Mouse (Mus musculus): ENCODE results near the gene Gstp1. TPM values are rescaled to one million over a fixed set of nuclear protein-coding genes. Genes with fewer than 3 reads are reported as not detected.

The Gstp1 gene
- total and polyA plus RNA-seq, 3 experiments: 356 to 490 (median 371) TPM

DNA sequence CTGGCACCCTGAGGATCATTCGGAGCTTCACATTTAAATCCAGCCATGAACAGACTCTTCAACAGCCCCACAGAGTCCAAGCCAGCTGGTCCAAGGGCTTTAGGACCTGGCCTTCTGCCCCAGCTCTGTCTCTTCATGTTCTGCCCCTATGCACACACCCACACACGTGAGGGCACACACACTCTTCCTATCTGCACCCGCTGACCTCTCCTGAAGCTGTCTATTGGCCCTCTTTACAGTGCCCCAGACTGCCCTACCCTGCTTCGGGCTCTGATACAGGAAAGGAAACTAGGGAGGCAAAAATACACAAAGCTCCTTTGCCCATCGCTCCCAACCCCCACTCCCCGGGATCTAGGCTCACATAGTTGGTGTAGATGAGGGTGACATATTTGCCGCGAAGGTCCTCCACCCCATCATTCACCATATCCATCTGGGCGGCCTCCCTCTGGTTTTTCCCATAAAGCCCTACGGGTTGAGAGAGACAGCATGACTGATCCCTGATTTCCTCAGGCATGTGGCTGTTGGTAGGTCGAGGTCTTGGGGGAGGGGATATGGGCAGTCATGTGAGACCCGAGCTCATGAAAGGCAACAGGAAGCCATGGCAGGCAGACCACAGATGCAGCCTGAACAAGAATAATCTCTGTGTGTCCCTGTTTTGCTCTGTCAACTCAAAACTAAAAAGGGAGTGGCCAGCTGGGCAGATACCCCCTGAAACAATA, 1.3 kb downstream of the Gstp1 start:
- WGBS: 77% methylated on average over 12 of the region's 12 CpGs
- Histone ChIP-seq H3K4me3 (no peak overlapping the region), H3K27ac (no peak overlapping the region), H3K79me2 (replicated peaks; ENCODE audit: control insufficient read depth, insufficient read depth, low read length) (no peaks in the 10 kb centered on the region), H3K4me1 (ENCODE audit: control insufficient read depth, insufficient read depth, low read length) (peaks cover 4% of the 10 kb centered on the region), H3K27me3 (ENCODE audit: control insufficient read depth, insufficient read depth, low read length) (no peaks in the 10 kb centered on the region), H3K9ac (ENCODE audit: low read depth, low read length) (no peak overlapping the region), H3K36me3 (ENCODE audit: control insufficient read depth, insufficient read depth, low read length) (no peaks in the 10 kb centered on the region)
- no peak for TF ChIP-seq CTCF (IDR thresholded peaks at IDR 0.05)
- TF ChIP-seq POLR2A (IDR thresholded peaks at IDR 0.05; ENCODE audit: insufficient read depth, low read depth, low read length): no peak
- no peak for TF ChIP-seq EP300 (IDR thresholded peaks at IDR 0.05; ENCODE audit: insufficient read depth, low read depth, low read length)
- DNase-seq: no peak
- intact Hi-C loops (cut with DNase I): no loop called here

- intact Hi-C loops (cut with DNase I): no loop called here
- no peak overlapping the region for H3K9ac ChIP-seq (ENCODE audit: low read depth, low read length)
- H3K4me3 ChIP-seq: no peak overlapping the region
- no peaks in the 10 kb centered on the region for H3K27me3 ChIP-seq (ENCODE audit: control insufficient read depth, insufficient read depth, low read length)
- no peak for DNase-seq
- no peaks in the 10 kb centered on the region for H3K36me3 ChIP-seq (ENCODE audit: control insufficient read depth, insufficient read depth, low read length)
- 69% methylated on average over 5 of the region's 5 CpGs for WGBS
- TF ChIP-seq EP300 (IDR thresholded peaks at IDR 0.05; ENCODE audit: insufficient read depth, low read depth, low read length) (no peak), CTCF (IDR thresholded peaks at IDR 0.05) (no peak), POLR2A (IDR thresholded peaks at IDR 0.05; ENCODE audit: insufficient read depth, low read depth, low read length) (no peak)
- no peaks in the 10 kb centered on the region for H3K79me2 ChIP-seq (replicated peaks; ENCODE audit: control insufficient read depth, insufficient read depth, low read length)
- H3K4me1 ChIP-seq (ENCODE audit: control insufficient read depth, insufficient read depth, low read length): peaks cover 4% of the 10 kb centered on the region
- H3K27ac ChIP-seq: no peak overlapping the region
Observed at GRCm38 (mm10) chr19:4033742-4034141, 4.0 kb downstream of the Gstp1 start.

DNA sequence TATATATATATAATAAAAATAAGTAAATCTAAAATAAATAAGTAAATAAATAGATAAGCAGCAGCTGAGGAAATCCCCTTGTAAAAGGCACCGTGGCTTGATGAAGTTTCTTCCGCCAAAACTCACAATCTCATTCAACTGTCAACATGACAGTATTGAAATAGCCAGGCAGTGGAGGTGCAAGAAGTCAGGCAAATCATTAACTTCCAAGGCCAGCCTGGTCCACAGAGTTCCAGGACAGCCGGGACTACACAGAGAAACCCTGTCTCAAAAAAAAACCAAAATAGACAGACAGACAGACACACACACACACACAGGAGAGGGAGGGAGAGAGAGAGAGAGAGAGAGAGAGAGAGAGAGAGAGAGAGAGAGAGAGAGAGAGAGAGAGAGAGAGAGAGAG, 4.5 kb downstream of the Gstp1 start:
- no peak for DNase-seq
- Histone ChIP-seq H3K27me3 (ENCODE audit: control insufficient read depth, insufficient read depth, low read length) (no peaks in the 10 kb centered on the region), H3K36me3 (ENCODE audit: control insufficient read depth, insufficient read depth, low read length) (no peaks in the 10 kb centered on the region), H3K4me3 (no peak overlapping the region), H3K79me2 (replicated peaks; ENCODE audit: control insufficient read depth, insufficient read depth, low read length) (no peaks in the 10 kb centered on the region), H3K9ac (ENCODE audit: low read depth, low read length) (no peak overlapping the region), H3K4me1 (ENCODE audit: control insufficient read depth, insufficient read depth, low read length) (peaks cover 3% of the 10 kb centered on the region), H3K27ac (no peak overlapping the region)
- WGBS: 54% methylated on average over 3 of the region's 3 CpGs
- TF ChIP-seq CTCF (IDR thresholded peaks at IDR 0.05) (no peak), EP300 (IDR thresholded peaks at IDR 0.05; ENCODE audit: insufficient read depth, low read depth, low read length) (no peak), POLR2A (IDR thresholded peaks at IDR 0.05; ENCODE audit: insufficient read depth, low read depth, low read length) (no peak)
- intact Hi-C loops (cut with DNase I): no loop called here

GRCm38 (mm10) chr19:4032668-4033067, 5.1 kb downstream of the Gstp1 start:
- Histone ChIP-seq H3K79me2 (replicated peaks; ENCODE audit: control insufficient read depth, insufficient read depth, low read length) (no peaks in the 10 kb centered on the region), H3K36me3 (ENCODE audit: control insufficient read depth, insufficient read depth, low read length) (no peaks in the 10 kb centered on the region), H3K4me1 (ENCODE audit: control insufficient read depth, insufficient read depth, low read length) (peaks cover 1% of the 10 kb centered on the region; the same call in 1 of the 2 replicates), H3K27me3 (ENCODE audit: control insufficient read depth, insufficient read depth, low read length) (no peaks in the 10 kb centered on the region), H3K9ac (ENCODE audit: low read depth, low read length) (no peak overlapping the region), H3K4me3 (no peak overlapping the region), H3K27ac (no peak overlapping the region)
- no peak for DNase-seq
- WGBS: 46% methylated on average over 7 of the region's 7 CpGs
- intact Hi-C loops (cut with DNase I): no loop called here
- TF ChIP-seq POLR2A (IDR thresholded peaks at IDR 0.05; ENCODE audit: insufficient read depth, low read depth, low read length) (no peak), EP300 (IDR thresholded peaks at IDR 0.05; ENCODE audit: insufficient read depth, low read depth, low read length) (no peak), CTCF (IDR thresholded peaks at IDR 0.05) (no peak)

DNA sequence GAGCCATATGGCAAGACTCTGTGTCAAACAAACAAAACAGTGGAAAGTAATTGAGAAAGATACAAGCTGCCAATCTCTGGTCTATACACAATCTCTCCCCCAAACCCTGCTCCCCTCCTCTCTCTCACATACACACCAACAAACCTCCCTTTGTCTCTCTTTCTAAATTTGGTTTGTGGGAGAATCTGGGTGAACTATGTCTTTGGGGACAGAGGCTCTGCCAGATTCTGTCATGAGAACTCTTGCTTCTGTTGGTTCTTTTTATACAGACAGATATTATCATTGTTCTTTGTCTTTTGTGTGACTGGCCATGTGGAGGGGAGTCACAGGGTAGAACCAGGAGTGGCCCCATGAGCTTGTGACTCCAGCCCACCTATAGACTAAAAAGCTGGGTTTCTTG, 10.2 kb downstream of the Gstp1 start:
- H3K79me2 ChIP-seq (replicated peaks; ENCODE audit: control insufficient read depth, insufficient read depth, low read length): no peaks in the 10 kb centered on the region
- no peak for DNase-seq
- H3K4me1 ChIP-seq (ENCODE audit: control insufficient read depth, insufficient read depth, low read length): no peaks in the 10 kb centered on the region
- H3K36me3 ChIP-seq (ENCODE audit: control insufficient read depth, insufficient read depth, low read length): no peaks in the 10 kb centered on the region
- no peak overlapping the region for H3K4me3 ChIP-seq
- H3K27me3 ChIP-seq (ENCODE audit: control insufficient read depth, insufficient read depth, low read length): no peaks in the 10 kb centered on the region
- TF ChIP-seq CTCF (IDR thresholded peaks at IDR 0.05) (no peak), POLR2A (IDR thresholded peaks at IDR 0.05; ENCODE audit: insufficient read depth, low read depth, low read length) (no peak), EP300 (IDR thresholded peaks at IDR 0.05; ENCODE audit: insufficient read depth, low read depth, low read length) (no peak)
- intact Hi-C loops (cut with DNase I): no loop called here
- no peak overlapping the region for H3K27ac ChIP-seq
- no peak overlapping the region for H3K9ac ChIP-seq (ENCODE audit: low read depth, low read length)

DNA sequence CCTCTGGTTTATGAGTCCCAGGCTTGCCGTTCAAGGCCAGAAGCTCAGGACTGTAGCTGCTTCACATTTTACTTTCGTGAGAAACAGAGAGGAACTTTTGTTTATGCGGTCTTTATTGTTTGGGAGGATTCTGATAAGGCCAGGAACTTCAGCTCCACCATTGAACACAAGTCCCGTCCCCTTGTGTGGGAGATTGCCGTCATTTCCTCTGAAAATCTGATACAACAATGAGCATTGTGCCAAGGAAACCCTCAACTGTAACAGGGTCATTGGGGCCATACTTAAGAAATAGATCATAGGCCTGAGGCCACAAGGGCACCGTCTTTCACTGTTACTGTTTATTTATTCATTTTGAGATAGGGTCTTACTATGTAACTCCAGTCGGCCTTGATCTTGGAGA, 14.6 kb downstream of the Gstp1 start:
- Histone ChIP-seq H3K27me3 (ENCODE audit: control insufficient read depth, insufficient read depth, low read length) (no peaks in the 10 kb centered on the region), H3K36me3 (ENCODE audit: control insufficient read depth, insufficient read depth, low read length) (no peaks in the 10 kb centered on the region), H3K9ac (ENCODE audit: low read depth, low read length) (no peak overlapping the region), H3K27ac (peak overlapping the region; percentile 36), H3K4me1 (ENCODE audit: control insufficient read depth, insufficient read depth, low read length) (no peaks in the 10 kb centered on the region), H3K4me3 (no peak overlapping the region), H3K79me2 (replicated peaks; ENCODE audit: control insufficient read depth, insufficient read depth, low read length) (no peaks in the 10 kb centered on the region)
- DNase-seq: no peak
- WGBS: 35% methylated on average over 7 of the region's 7 CpGs
- intact Hi-C loops (cut with DNase I): no loop called here
- TF ChIP-seq CTCF (IDR thresholded peaks at IDR 0.05) (no peak), POLR2A (IDR thresholded peaks at IDR 0.05; ENCODE audit: insufficient read depth, low read depth, low read length) (no peak), EP300 (IDR thresholded peaks at IDR 0.05; ENCODE audit: insufficient read depth, low read depth, low read length) (no peak)
